Mouse (Mus musculus) bone marrow, adult 2 months (tissue): ENCODE measurements around the gene A430005L14Rik. TPM values are rescaled to one million over a fixed set of nuclear protein-coding genes. Genes with fewer than 3 reads are reported as not detected.

Experiments
- H3K27ac ChIP-seq: fragments of 200-500 bp; 2 replicates; pipeline ENCODE4 v1.5.1; 2012; ENCODE audit warnings: low read depth, mild to moderate bottlenecking, control low read depth, inconsistent platforms, low read length; ENCODE audit not compliant: control insufficient read depth, poor library complexity, insufficient read depth
- H3K4me1 ChIP-seq: fragments of 200-500 bp; 2 replicates; pipeline ENCODE4 v1.6.1; 2011; ENCODE audit warnings: low read length; ENCODE audit not compliant: control insufficient read depth, insufficient read depth
- H3K4me3 ChIP-seq: fragments of 200-500 bp; replicated peaks from 2 replicates; pipeline ENCODE3; 2011; ENCODE audit warnings: mild to moderate bottlenecking, low read depth, low read length, control low read depth; ENCODE audit not compliant: control insufficient read depth
- CTCF ChIP-seq: fragments of 200-500 bp; IDR thresholded peaks from 2 replicates; pipeline ENCODE4 v1.5.1; 2011; ENCODE audit warnings: low read length, control low read depth; ENCODE audit not compliant: control insufficient read depth, insufficient read depth
- POLR2A ChIP-seq: fragments of 200-500 bp; IDR thresholded peaks from 2 replicates; pipeline ENCODE4 v1.6.1; 2011; ENCODE audit warnings: low read depth, mild to moderate bottlenecking, control low read depth, low read length, borderline replicate concordance; ENCODE audit not compliant: control insufficient read depth
- WGBS: fragments of 180-500 bp; shearing (Covaris S2); methylation state at CpG from one replicate; pipeline ENCODE4 v1.1.7; 2018; 5-methylcytosine and 5-hydroxymethylcytosine counted together
- polyA plus RNA-seq: library from polyadenylated mRNA; stranded (reverse); fragments of >200 nt; gene quantifications from 2 replicates; pipeline ENCODE4 v1.2.4, GENCODE M21; 2011; ENCODE audit warnings: low replicate concordance; ENCODE audit not compliant: missing spikeins, insufficient read depth, insufficient read length

Gene A430005L14Rik
- polyA plus RNA-seq, 1 experiment = 78.7 TPM

- WGBS = 94% methylated on average over 7 of the region's 7 CpGs
- Histone ChIP-seq H3K4me3 (no peak overlapping the region), H3K4me1 (no peaks in the 10 kb centered on the region; the same call in 1 of the 2 replicates), H3K27ac (no peak overlapping the region)
- TF ChIP-seq CTCF = no peak
- TF ChIP-seq POLR2A = no peak
These were observed 5.6 kb downstream of the A430005L14Rik start for GRCm38 (mm10) chr4:153962631-153963030.

- TF ChIP-seq CTCF = no peak
- no peak for TF ChIP-seq POLR2A
- H3K27ac ChIP-seq = no peak overlapping the region
- no peaks in the 10 kb centered on the region for H3K4me1 ChIP-seq
- no peak overlapping the region for H3K4me3 ChIP-seq
- WGBS = 88% methylated on average over 5 of the region's 5 CpGs
These were observed 9.6 kb downstream of the A430005L14Rik start for GRCm38 (mm10) chr4:153966651-153967050.

- TF ChIP-seq POLR2A (no peak), CTCF (no peak)
- H3K27ac ChIP-seq = no peak overlapping the region
- no peak overlapping the region for H3K4me3 ChIP-seq
- WGBS = 71% methylated on average over 2 of the region's 2 CpGs
- no peaks in the 10 kb centered on the region for H3K4me1 ChIP-seq
These were observed 10.5 kb downstream of the A430005L14Rik start for GRCm38 (mm10) chr4:153967556-153967955.

- 92% methylated on average over 2 of the region's 2 CpGs for whole genome bisulfite sequencing
- Histone ChIP-seq H3K4me1 (no peaks in the 10 kb centered on the region), H3K4me3 (no peak overlapping the region), H3K27ac (no peak overlapping the region)
- TF ChIP-seq POLR2A (no peak), CTCF (no peak)
These were observed 11.0 kb downstream of the A430005L14Rik start for GRCm38 (mm10) chr4:153968063-153968462.

- peak within 1 kb of the TSS; percentile 5; the same call in 1 of the 2 replicates for H3K27ac ChIP-seq
- TF ChIP-seq CTCF (no peak), POLR2A (no peak; the same call in 1 of the 2 replicates)
- peaks cover 1% of the 10 kb centered on the region; the same call in 1 of the 2 replicates for H3K4me1 ChIP-seq
- H3K4me3 ChIP-seq = peak within 1 kb of the TSS; percentile 83
- under 1% methylated on average over 68 of the region's 68 CpGs for WGBS
These were observed 17.6 kb downstream of the A430005L14Rik start, which contains the start of the genes Dffb and Cep104 for GRCm38 (mm10) chr4:153974431-153975291. Dffb (minus strand) TSS chr4:153975126. Cep104 (plus strand) TSS chr4:153975194.

- TF ChIP-seq POLR2A (no peak), CTCF (no peak)
- H3K4me1 ChIP-seq = peaks cover 1% of the 10 kb centered on the region; the same call in 1 of the 2 replicates
- no peak overlapping the region; the same call in 1 of the 2 replicates for H3K27ac ChIP-seq
- peak overlapping the region; percentile 83 for H3K4me3 ChIP-seq
- under 1% methylated on average over 33 of the region's 33 CpGs for WGBS
These were observed 18.2 kb downstream of the A430005L14Rik start for GRCm38 (mm10) chr4:153975292-153975662.

- 28% methylated on average over 6 of the region's 6 CpGs for WGBS
- peak overlapping the region; percentile 83 for H3K4me3 ChIP-seq
- no peak overlapping the region for H3K27ac ChIP-seq
- H3K4me1 ChIP-seq = peaks cover 1% of the 10 kb centered on the region; the same call in 1 of the 2 replicates
- TF ChIP-seq POLR2A (no peak), CTCF (no peak)
These were observed 18.7 kb downstream of the A430005L14Rik start for GRCm38 (mm10) chr4:153975768-153976167.

GRCm38 (mm10) chr4:153979243-153979642 lies 22.2 kb downstream of the A430005L14Rik start:
- Histone ChIP-seq H3K27ac (no peak overlapping the region), H3K4me1 (peaks cover 1% of the 10 kb centered on the region; the same call in 1 of the 2 replicates), H3K4me3 (no peak overlapping the region)
- TF ChIP-seq POLR2A (no peak), CTCF (no peak)
- 42% methylated on average over 10 of the region's 10 CpGs for WGBS
